Mouse (Mus musculus) forebrain, embryonic 10.5 days (tissue): Measurements from ENCODE around the gene Gga1. TPM values are rescaled to one million over a fixed set of nuclear protein-coding genes. Genes with fewer than 3 reads are reported as not detected.
"Not testable (repeated sequence)": the region's sequence is repeated elsewhere in the genome, so short reads cannot be mapped to it uniquely, and the experiment has no call there.

ENCODE experiments used
- DNase-seq: peaks from one replicate; pipeline ENCODE4 v3.0.0-alpha.2; 2017; ENCODE audit warnings: low spot score; ENCODE audit errors: extremely low spot score
- H3K27ac ChIP-seq: fragments of 300-500 bp; sonication (generic); 2 replicates; pipeline ENCODE4 v1.5.1; 2016; ENCODE audit warnings: mild to moderate bottlenecking
- H3K27me3 ChIP-seq: fragments of 300-500 bp; sonication (generic); 2 replicates; pipeline ENCODE4 v1.6.1; 2016; ENCODE audit warnings: mild to moderate bottlenecking; ENCODE audit not compliant: poor library complexity, severe bottlenecking
- H3K36me3 ChIP-seq: fragments of 300-500 bp; sonication (generic); replicated peaks from 2 replicates; pipeline ENCODE4 v1.6.1; 2016; ENCODE audit warnings: mild to moderate bottlenecking, moderate library complexity
- H3K4me1 ChIP-seq: fragments of 300-500 bp; sonication (generic); 2 replicates; pipeline ENCODE4 v1.6.1; 2016
- H3K4me3 ChIP-seq: fragments of 300-500 bp; sonication (generic); 2 replicates; pipeline ENCODE4 v1.5.1; 2016; ENCODE audit warnings: mild to moderate bottlenecking, moderate library complexity
- H3K9me3 ChIP-seq: fragments of 300-500 bp; sonication (generic); 2 replicates; pipeline ENCODE4 v1.6.1; 2016; ENCODE audit warnings: mild to moderate bottlenecking, moderate library complexity
- WGBS: fragments of 180-500 bp; shearing (Covaris S2); methylation state at CpG from one replicate; pipeline ENCODE4 v1.1.7; 2016; 5-methylcytosine and 5-hydroxymethylcytosine counted together
- polyA plus RNA-seq: library from polyadenylated mRNA; unstranded; fragments of >200 nt; fragmentation: Nextera tagmentation; extraction: Ambion mirVana; gene quantifications from 2 replicates; pipeline ENCODE4 v1.2.1, GENCODE M21; 2016

The Gga1 gene
- polyA plus RNA-seq, 1 experiment from 2014 or later: 52.6 TPM

- Histone ChIP-seq H3K27me3 (no peaks in the 10 kb centered on the region), H3K27ac (0 out of 2 replicates have a peak overlapping the region, but pooled peaks have one; percentile 53), H3K36me3 (no peaks in the 10 kb centered on the region), H3K4me1 (peaks cover 36% of the 10 kb centered on the region), H3K4me3 (no peak overlapping the region), H3K9me3 (no peaks in the 10 kb centered on the region)
- WGBS: 21% methylated on average over 6 of the region's 6 CpGs
- DNase-seq: peak; percentile 36
These were observed 7.2 kb upstream of the Gga1 start for GRCm38 (mm10) chr15:78869775-78870174.

- no peak overlapping the region for H3K4me3 ChIP-seq
- no peaks in the 10 kb centered on the region for H3K36me3 ChIP-seq
- no peaks in the 10 kb centered on the region for H3K9me3 ChIP-seq
- peak overlapping the region; percentile 30; the same call in 1 of the 2 replicates for H3K27ac ChIP-seq
- no peaks in the 10 kb centered on the region for H3K27me3 ChIP-seq
- no peak for DNase-seq
- peaks cover 58% of the 10 kb centered on the region for H3K4me1 ChIP-seq
- WGBS: 68% methylated on average over 5 of the region's 5 CpGs
These were observed 4.9 kb upstream of the Gga1 start for GRCm38 (mm10) chr15:78872021-78872608.

GRCm38 (mm10) chr15:78873803-78874435 is 3.1 kb upstream of the Gga1 start:
- Histone ChIP-seq H3K27me3 (no peaks in the 10 kb centered on the region), H3K36me3 (no peaks in the 10 kb centered on the region), H3K9me3 (no peaks in the 10 kb centered on the region), H3K4me3 (no peak overlapping the region), H3K4me1 (peaks cover 52% of the 10 kb centered on the region), H3K27ac (peak overlapping the region; percentile 66)
- DNase-seq: no peak
- WGBS: 64% methylated on average over 13 of the region's 13 CpGs

GRCm38 (mm10) chr15:78874989-78875388 is 2.0 kb upstream of the Gga1 start:
- H3K27ac ChIP-seq: peak overlapping the region; percentile 99

GRCm38 (mm10) chr15:78875537-78875936 is 1.5 kb upstream of the Gga1 start:
- no peak for DNase-seq
- peaks cover 58% of the 10 kb centered on the region for H3K4me1 ChIP-seq
- H3K9me3 ChIP-seq: no peaks in the 10 kb centered on the region
- no peaks in the 10 kb centered on the region for H3K27me3 ChIP-seq
- H3K4me3 ChIP-seq: peak overlapping the region; percentile 77
- peaks cover 13% of the 10 kb centered on the region for H3K36me3 ChIP-seq
- 85% methylated on average over 5 of the region's 5 CpGs for WGBS
- H3K27ac ChIP-seq: peak overlapping the region; percentile 99

More at GRCm38 (mm10) chr15:78874989-78875388, 2.0 kb upstream of the Gga1 start:
- H3K4me3 ChIP-seq: no peak overlapping the region
- peaks cover 58% of the 10 kb centered on the region for H3K4me1 ChIP-seq
- peaks cover 8% of the 10 kb centered on the region; the same call in 1 of the 2 replicates for H3K36me3 ChIP-seq
- no peak for DNase-seq
- no peaks in the 10 kb centered on the region for H3K27me3 ChIP-seq
- H3K9me3 ChIP-seq: no peaks in the 10 kb centered on the region
- 78% methylated on average over 8 of the region's 8 CpGs for WGBS

GRCm38 (mm10) chr15:78876258-78876696 is 713 bp upstream of the Gga1 start:
- Histone ChIP-seq H3K4me1 (peaks cover 58% of the 10 kb centered on the region), H3K4me3 (peak overlapping the region; percentile 77), H3K27ac (peak overlapping the region; percentile 99), H3K36me3 (peaks cover 21% of the 10 kb centered on the region), H3K9me3 (no peaks in the 10 kb centered on the region), H3K27me3 (no peaks in the 10 kb centered on the region)
- 4% methylated on average over 17 of the region's 17 CpGs for WGBS
- peak; percentile 87 for DNase-seq

GRCm38 (mm10) chr15:78877810-78878390 is 910 bp downstream of the Gga1 start:
- under 1% methylated on average over 17 of the region's 17 CpGs for WGBS
- H3K27me3 ChIP-seq: no peaks in the 10 kb centered on the region
- peak overlapping the region; percentile 99 for H3K27ac ChIP-seq
- peaks cover 51% of the 10 kb centered on the region for H3K4me1 ChIP-seq
- no peaks in the 10 kb centered on the region for H3K9me3 ChIP-seq
- no peak for DNase-seq
- H3K36me3 ChIP-seq: peaks cover 37% of the 10 kb centered on the region
- H3K4me3 ChIP-seq: peak overlapping the region; percentile 77

- 64% methylated on average over 7 of the region's 7 CpGs for WGBS
- H3K36me3 ChIP-seq: peaks cover 48% of the 10 kb centered on the region
- DNase-seq, H3K9me3 ChIP-seq, H3K27ac ChIP-seq, H3K27me3 ChIP-seq: not testable (repeated sequence)
- H3K4me1 ChIP-seq: peaks cover 47% of the 10 kb centered on the region
- H3K4me3 ChIP-seq: peak overlapping the region; percentile 5; the same call in 1 of the 2 replicates
These were observed 2.0 kb downstream of the Gga1 start for GRCm38 (mm10) chr15:78878792-78879516.

- Histone ChIP-seq H3K4me1 (peaks cover 35% of the 10 kb centered on the region), H3K27me3 (no peaks in the 10 kb centered on the region), H3K36me3 (peaks cover 61% of the 10 kb centered on the region), H3K27ac (no peak overlapping the region; the same call in 1 of the 2 replicates), H3K4me3 (no peak overlapping the region), H3K9me3 (no peaks in the 10 kb centered on the region)
- 96% methylated on average over 8 of the region's 8 CpGs for WGBS
- DNase-seq: no peak
These were observed 3.4 kb downstream of the Gga1 start for GRCm38 (mm10) chr15:78880432-78880831.

- no peaks in the 10 kb centered on the region for H3K27me3 ChIP-seq
- peaks cover 75% of the 10 kb centered on the region for H3K36me3 ChIP-seq
- H3K9me3 ChIP-seq: no peaks in the 10 kb centered on the region
- H3K4me1 ChIP-seq: peaks cover 21% of the 10 kb centered on the region
- 90% methylated on average over 3 of the region's 3 CpGs for WGBS
- DNase-seq: no peak
- no peak overlapping the region for H3K27ac ChIP-seq
- no peak overlapping the region for H3K4me3 ChIP-seq
These were observed 4.8 kb downstream of the Gga1 start for GRCm38 (mm10) chr15:78881828-78882227.

GRCm38 (mm10) chr15:78889401-78889853 is 12.4 kb downstream of the Gga1 start:
- no peaks in the 10 kb centered on the region for H3K9me3 ChIP-seq
- H3K4me1 ChIP-seq: peaks cover 49% of the 10 kb centered on the region
- peak overlapping the region; percentile 74 for H3K27ac ChIP-seq
- DNase-seq: peak; percentile 30
- H3K27me3 ChIP-seq: no peaks in the 10 kb centered on the region
- peaks cover 97% of the 10 kb centered on the region for H3K36me3 ChIP-seq
- WGBS: 26% methylated on average over 13 of the region's 13 CpGs
- peak overlapping the region; percentile 9; the same call in 1 of the 2 replicates for H3K4me3 ChIP-seq

- 69% methylated on average over 7 of the region's 7 CpGs for WGBS
- no peak overlapping the region for H3K27ac ChIP-seq
These were observed 15.4 kb downstream of the Gga1 start for GRCm38 (mm10) chr15:78892440-78892839.

More at GRCm38 (mm10) chr15:78892440-78892839, 15.4 kb downstream of the Gga1 start:
- Histone ChIP-seq H3K27me3 (no peaks in the 10 kb centered on the region), H3K4me3 (no peak overlapping the region), H3K36me3 (peaks cover 77% of the 10 kb centered on the region), H3K9me3 (no peaks in the 10 kb centered on the region), H3K4me1 (peaks cover 74% of the 10 kb centered on the region)
- no peak for DNase-seq
